Mouse (Mus musculus) kidney, adult 9 months (tissue): ENCODE measurements at regions not wholly inside any gene's neighbourhood (a gene's known extent, or its start where the extent isn't known, plus 50 kb on each side); places are given as distances from the start of the nearest gene placed in this dataset.

Source experiments
- DNase-seq: peaks from one replicate; pipeline ENCODE4 v3.0.0; 2022

GRCm38 (mm10) chr6:99810974-99811798, 85.0 kb upstream of the Prok2 start:
- DNase-seq = peak; percentile 57

GRCm38 (mm10) chr6:99804905-99805245, 78.7 kb upstream of the Prok2 start:
- DNase-seq = no peak

- DNase-seq = peak; percentile 89
Observed at GRCm38 (mm10) chr6:99803983-99804904, 78.1 kb upstream of the Prok2 start.

- DNase-seq = no peak
Observed at GRCm38 (mm10) chr6:99800919-99801318, 74.7 kb upstream of the Prok2 start.

- no peak for DNase-seq
Observed at GRCm38 (mm10) chr6:99800324-99800723, 74.1 kb upstream of the Prok2 start.

- no peak for DNase-seq
Observed at GRCm38 (mm10) chr6:99796390-99796789, 70.2 kb upstream of the Prok2 start.

GRCm38 (mm10) chr6:99793546-99793945, 67.4 kb upstream of the Prok2 start:
- DNase-seq = no peak

- no peak for DNase-seq
Observed at GRCm38 (mm10) chr6:99792353-99792752, 66.2 kb upstream of the Prok2 start.

GRCm38 (mm10) chr6:99786977-99787376, 60.8 kb upstream of the Prok2 start:
- DNase-seq = no peak

- no peak for DNase-seq
Observed at GRCm38 (mm10) chr6:99785212-99785611, 59.0 kb upstream of the Prok2 start.

GRCm38 (mm10) chr6:99784804-99785203, 58.6 kb upstream of the Prok2 start:
- DNase-seq = no peak

- no peak for DNase-seq
Observed at GRCm38 (mm10) chr6:99784285-99784684, 58.1 kb upstream of the Prok2 start.

- DNase-seq = peak; percentile 43
Observed at GRCm38 (mm10) chr6:99782996-99783395, 56.8 kb upstream of the Prok2 start.
